Mouse (Mus musculus) cerebellum, adult 9-10 months (tissue): ENCODE results near the gene Acss2.

Experiments used
- DNase-seq: peaks from one replicate; pipeline ENCODE4 v3.0.0; 2022

Acss2 gene

GRCm38 (mm10) chr2:155539696-155540095 is 21.9 kb downstream of the Acss2 start:
- no peak for DNase-seq

GRCm38 (mm10) chr2:155540822-155541458 is 23.2 kb downstream of the Acss2 start:
- peak; percentile 66 for DNase-seq

- DNase-seq = no peak
Measured at GRCm38 (mm10) chr2:155546955-155547354, 29.2 kb downstream of the Acss2 start.

- no peak for DNase-seq
Measured at GRCm38 (mm10) chr2:155552336-155552735, 34.6 kb downstream of the Acss2 start.

GRCm38 (mm10) chr2:155552949-155553354 is 35.2 kb downstream of the Acss2 start:
- no peak for DNase-seq

GRCm38 (mm10) chr2:155554426-155554985 is 36.8 kb downstream of the Acss2 start:
- DNase-seq = no peak

GRCm38 (mm10) chr2:155562209-155562608 is 44.5 kb downstream of the Acss2 start:
- DNase-seq = no peak

GRCm38 (mm10) chr2:155562934-155563333 is 45.2 kb downstream of the Acss2 start:
- no peak for DNase-seq

- no peak for DNase-seq
Measured at GRCm38 (mm10) chr2:155567751-155568150, 50.0 kb downstream of the Acss2 start.

- DNase-seq = no peak
Measured at GRCm38 (mm10) chr2:155569223-155569807, 51.6 kb downstream of the Acss2 start.

GRCm38 (mm10) chr2:155573001-155573400 is 55.3 kb downstream of the Acss2 start:
- DNase-seq = no peak

- no peak for DNase-seq
Measured at GRCm38 (mm10) chr2:155573996-155574395, 56.2 kb downstream of the Acss2 start.

GRCm38 (mm10) chr2:155574700-155575099 is 57.0 kb downstream of the Acss2 start:
- peak; percentile 66 for DNase-seq

- no peak for DNase-seq
Measured at GRCm38 (mm10) chr2:155576656-155577055, 58.9 kb downstream of the Acss2 start.

GRCm38 (mm10) chr2:155580331-155580730 is 62.6 kb downstream of the Acss2 start:
- DNase-seq = no peak

- no peak for DNase-seq
Measured at GRCm38 (mm10) chr2:155582384-155582995, 64.7 kb downstream of the Acss2 start.

- DNase-seq = no peak
Measured at GRCm38 (mm10) chr2:155582996-155583395, 65.2 kb downstream of the Acss2 start.

- peak; percentile 75 for DNase-seq
Measured at GRCm38 (mm10) chr2:155583927-155584530, 66.3 kb downstream of the Acss2 start.

GRCm38 (mm10) chr2:155585082-155585481 is 67.3 kb downstream of the Acss2 start:
- DNase-seq = no peak

GRCm38 (mm10) chr2:155585486-155585885 is 67.7 kb downstream of the Acss2 start:
- DNase-seq = no peak

GRCm38 (mm10) chr2:155588136-155588535 is 70.4 kb downstream of the Acss2 start:
- DNase-seq = no peak

- DNase-seq = peak; percentile 17
Measured at GRCm38 (mm10) chr2:155589521-155589920, 71.8 kb downstream of the Acss2 start.

GRCm38 (mm10) chr2:155590876-155591275 is 73.1 kb downstream of the Acss2 start:
- peak; percentile 19 for DNase-seq

- peak; percentile 39 for DNase-seq
Measured at GRCm38 (mm10) chr2:155591676-155592075, 73.9 kb downstream of the Acss2 start.
